Mouse (Mus musculus) myocyte (in vitro differentiated cells): Measurements from ENCODE around the gene Ano10. TPM values are rescaled to one million over a fixed set of nuclear protein-coding genes. Genes with fewer than 3 reads are reported as not detected.
"Not testable (repeated sequence)": the region's sequence is repeated elsewhere in the genome, so short reads cannot be mapped to it uniquely, and the experiment has no call there.

ENCODE experiments used
- H3K27me3 ChIP-seq: one replicate; pipeline ENCODE4 v1.6.1; 2011; ENCODE audit not compliant: control insufficient read depth, insufficient read depth, insufficient read length
- H3K36me3 ChIP-seq: one replicate; pipeline ENCODE4 v1.6.1; 2011; ENCODE audit not compliant: control insufficient read depth, insufficient read depth
- H3K4me2 ChIP-seq: one replicate; pipeline ENCODE4 v1.6.1; 2011; ENCODE audit warnings: low read depth, control low read depth
- H3K4me3 ChIP-seq: one replicate; pipeline ENCODE4 v1.5.1; 2011; ENCODE audit warnings: mild to moderate bottlenecking, control low read depth, moderate library complexity
- H3K79me2 ChIP-seq: one replicate; pipeline ENCODE4 v1.6.1; 2011; ENCODE audit not compliant: control insufficient read depth, insufficient read depth
- H3ac ChIP-seq: one replicate; pipeline ENCODE4 v1.6.1; 2011; ENCODE audit not compliant: control insufficient read depth, insufficient read length
- CEBPB ChIP-seq: IDR thresholded peaks from 2 replicates; pipeline ENCODE4 v1.6.1; 2011; ENCODE audit warnings: mild to moderate bottlenecking, moderate library complexity; ENCODE audit not compliant: poor library complexity, insufficient read depth, severe bottlenecking
- E2F4 ChIP-seq: IDR thresholded peaks from one replicate; pipeline ENCODE4 v1.6.1; 2011; ENCODE audit warnings: mild to moderate bottlenecking, control low read depth, moderate library complexity; ENCODE audit not compliant: insufficient read depth
- MAX ChIP-seq: IDR thresholded peaks from one replicate; pipeline ENCODE4 v1.6.1; 2011; ENCODE audit warnings: low read depth, mild to moderate bottlenecking, control low read depth
- MYOD1 ChIP-seq, 3 experiments: IDR thresholded peaks; one replicate each; pipeline ENCODE4 v1.6.1; 2011; ENCODE audit warnings: control low read depth in 2 of 3, low read depth in 2 of 3, mild to moderate bottlenecking in 2 of 3, moderate library complexity in 1 of 3; ENCODE audit not compliant: insufficient read length in 2 of 3, control insufficient read depth in 1 of 3
- MYOG ChIP-seq, 3 experiments: IDR thresholded peaks; one replicate each; pipeline ENCODE4 v1.6.1; 2011; ENCODE audit warnings: control low read depth in 2 of 3, low read depth in 2 of 3, mild to moderate bottlenecking in 2 of 3; ENCODE audit not compliant: insufficient read length in 2 of 3, control insufficient read depth in 1 of 3, insufficient read depth in 1 of 3
- POLR2A ChIP-seq: IDR thresholded peaks from one replicate; pipeline ENCODE4 v1.6.1; 2011; ENCODE audit warnings: low read depth, mild to moderate bottlenecking, control low read depth, moderate library complexity; ENCODE audit not compliant: insufficient read length
- POLR2AphosphoS2 ChIP-seq: IDR thresholded peaks from one replicate; pipeline ENCODE4 v1.6.1; 2011; ENCODE audit warnings: low read depth, control low read depth; ENCODE audit not compliant: insufficient read length
- REST ChIP-seq: IDR thresholded peaks from one replicate; pipeline ENCODE4 v1.6.1; 2011; ENCODE audit warnings: mild to moderate bottlenecking, control low read depth, moderate library complexity; ENCODE audit not compliant: insufficient read depth, insufficient read length
- SRF ChIP-seq: IDR thresholded peaks from one replicate; pipeline ENCODE4 v1.6.1; 2011; ENCODE audit warnings: low read depth; ENCODE audit not compliant: control insufficient read depth, insufficient read length
- TCF12 ChIP-seq: IDR thresholded peaks from one replicate; pipeline ENCODE4 v1.6.1; 2011; ENCODE audit warnings: mild to moderate bottlenecking, control low read depth; ENCODE audit not compliant: poor library complexity, insufficient read depth, severe bottlenecking
- TCF3 ChIP-seq: IDR thresholded peaks from one replicate; pipeline ENCODE4 v1.6.1; 2011; ENCODE audit warnings: low read depth, control low read depth; ENCODE audit not compliant: insufficient read length
- USF1 ChIP-seq: IDR thresholded peaks from one replicate; pipeline ENCODE4 v1.6.1; 2011; ENCODE audit warnings: low read depth, mild to moderate bottlenecking, control low read depth, moderate library complexity
- polyA plus RNA-seq: library from polyadenylated mRNA; unstranded; fragments of >200 nt; fragmentation: generic; extraction: Trizol; gene quantifications from one replicate; pipeline ENCODE4 v1.2.1, GENCODE M21; 2012; ENCODE audit warnings: missing spikeins

Gene Ano10
- polyA plus RNA-seq, 1 experiment: 68.7 TPM

DNA sequence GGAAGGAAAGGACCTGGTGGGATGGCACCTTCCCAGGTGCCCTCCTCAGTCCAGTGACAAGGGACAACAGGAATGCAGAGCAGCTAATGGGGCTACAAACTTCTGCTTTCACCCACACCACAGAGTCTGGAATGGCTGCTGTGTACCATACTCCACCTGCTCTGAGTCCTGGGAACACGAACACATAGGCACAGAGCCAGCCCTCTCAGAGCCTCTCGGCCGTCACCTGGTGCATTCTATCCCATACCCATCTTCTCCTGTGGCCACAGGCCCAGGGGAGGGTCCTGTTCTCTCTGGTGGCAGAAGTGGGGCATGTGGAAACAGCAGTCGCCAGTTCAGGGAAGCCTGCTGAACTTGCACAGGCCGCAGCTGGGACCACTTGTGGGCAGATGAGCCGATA lies 119.5 kb downstream of the Ano10 start:
- TF ChIP-seq E2F4 (no peak), SRF (no peak), TCF12 (no peak), MYOD1 (IDR thresholded peaks at IDR 0.05; ENCODE audit: control insufficient read depth in 1 of 3, insufficient read length in 2 of 3, low read depth in 2 of 3) (no peak), MAX (no peak), CEBPB (no peak), MYOG (IDR thresholded peaks at IDR 0.05; ENCODE audit: control insufficient read depth in 1 of 3, insufficient read depth in 1 of 3, insufficient read length in 2 of 3, low read depth in 2 of 3) (no peak), TCF3 (no peak), POLR2A (no peak), REST (no peak)
- H3K79me2 ChIP-seq: no peaks in the 10 kb centered on the region
- H3K36me3 ChIP-seq: no peaks in the 10 kb centered on the region

DNA sequence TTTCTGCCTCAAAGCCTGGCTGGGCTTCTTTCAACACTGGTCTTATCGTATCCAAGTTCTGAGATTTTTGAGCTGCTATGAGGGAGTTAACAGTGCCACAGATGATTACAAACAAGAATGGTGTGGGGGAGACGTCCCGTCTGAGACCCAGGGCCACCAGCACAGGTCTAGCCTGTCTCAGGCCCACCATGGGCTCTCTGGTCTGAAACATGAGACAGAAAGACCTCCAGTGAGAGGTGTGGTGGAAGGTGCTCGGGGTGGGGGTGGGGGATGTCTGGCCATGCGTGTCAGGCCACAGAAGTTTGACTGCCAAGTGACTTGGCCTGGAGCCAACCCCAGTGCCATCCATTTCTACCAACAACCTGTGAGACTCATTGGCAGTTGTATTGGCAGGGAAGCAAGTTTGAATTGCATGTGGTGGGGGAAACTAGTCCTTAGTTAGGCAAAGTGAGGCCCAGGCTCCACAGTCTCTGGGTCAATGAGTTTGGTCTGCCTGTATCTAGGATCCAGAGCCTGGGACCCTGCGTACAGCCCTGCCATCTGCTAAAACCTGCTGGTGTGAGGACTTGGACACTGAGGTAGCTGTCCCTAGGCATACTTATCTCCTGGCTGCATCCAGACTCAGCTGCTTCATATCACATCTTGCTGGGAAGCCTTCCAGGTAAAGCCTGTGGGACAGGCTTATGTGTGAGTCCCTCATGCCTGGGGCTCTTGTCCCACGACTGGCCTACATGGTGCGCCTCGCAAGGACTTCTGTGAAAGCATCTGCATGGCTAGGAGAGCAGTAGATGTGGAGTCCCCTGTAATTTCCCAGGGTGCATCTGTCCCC lies 120.6 kb downstream of the Ano10 start:
- TF ChIP-seq TCF12 (no peak), TCF3 (no peak), REST (no peak), POLR2AphosphoS2 (no peak), USF1 (no peak), MYOG (IDR thresholded peaks at IDR 0.05; ENCODE audit: control insufficient read depth in 1 of 3, insufficient read depth in 1 of 3, insufficient read length in 2 of 3, low read depth in 2 of 3) (no peak), SRF (no peak), MAX (no peak), MYOD1 (IDR thresholded peaks at IDR 0.05; ENCODE audit: control insufficient read depth in 1 of 3, insufficient read length in 2 of 3, low read depth in 2 of 3) (no peak), POLR2A (no peak), E2F4 (no peak), CEBPB (no peak)
- no peak overlapping the region for H3K4me2 ChIP-seq
- H3K27me3 ChIP-seq: no peaks in the 10 kb centered on the region
- H3K79me2 ChIP-seq: no peaks in the 10 kb centered on the region
- no peak overlapping the region for H3ac ChIP-seq
- no peak overlapping the region for H3K4me3 ChIP-seq
- H3K36me3 ChIP-seq: no peaks in the 10 kb centered on the region

More for the DNA sequence above, 119.5 kb downstream of the Ano10 start:
- H3K4me3 ChIP-seq: no peak overlapping the region
- no peak overlapping the region for H3K4me2 ChIP-seq
- H3K27me3 ChIP-seq: no peaks in the 10 kb centered on the region
- no peak overlapping the region for H3ac ChIP-seq

GRCm38 (mm10) chr9:122172612-122173186 lies 121.5 kb downstream of the Ano10 start:
- no peaks in the 10 kb centered on the region for H3K79me2 ChIP-seq
- no peaks in the 10 kb centered on the region for H3K36me3 ChIP-seq
- H3K4me2 ChIP-seq: no peak overlapping the region
- H3K4me3 ChIP-seq: no peak overlapping the region
- H3K27me3 ChIP-seq: no peaks in the 10 kb centered on the region
- no peak overlapping the region for H3ac ChIP-seq
- TF ChIP-seq E2F4 (no peak), POLR2A (no peak), REST (no peak), MYOD1 (IDR thresholded peaks at IDR 0.05; ENCODE audit: control insufficient read depth in 1 of 3, insufficient read length in 2 of 3, low read depth in 2 of 3) (no peak), USF1 (no peak), MAX (no peak), TCF12 (no peak), MYOG (IDR thresholded peaks at IDR 0.05; ENCODE audit: control insufficient read depth in 1 of 3, insufficient read depth in 1 of 3, insufficient read length in 2 of 3, low read depth in 2 of 3) (no peak), TCF3 (no peak), SRF (no peak), CEBPB (no peak), POLR2AphosphoS2 (no peak)

- peaks cover 10% of the 10 kb centered on the region for H3K36me3 ChIP-seq
- no peak overlapping the region for H3ac ChIP-seq
- H3K27me3 ChIP-seq: no peaks in the 10 kb centered on the region
- TF ChIP-seq SRF: no peak
- no peak for TF ChIP-seq USF1
- TF ChIP-seq MYOG (IDR thresholded peaks at IDR 0.05; ENCODE audit: control insufficient read depth in 1 of 3, insufficient read depth in 1 of 3, insufficient read length in 2 of 3, low read depth in 2 of 3): no peak
- TF ChIP-seq TCF3: no peak
- H3K4me3 ChIP-seq: no peak overlapping the region
- H3K4me2 ChIP-seq: no peak overlapping the region
- H3K79me2 ChIP-seq: no peaks in the 10 kb centered on the region
Measured at GRCm38 (mm10) chr9:122169901-122170300, 124.3 kb downstream of the Ano10 start.

- not testable (repeated sequence) for H3K4me3 ChIP-seq, H3K79me2 ChIP-seq, H3ac ChIP-seq, H3K27me3 ChIP-seq, H3K4me2 ChIP-seq
- peaks cover 15% of the 10 kb centered on the region for H3K36me3 ChIP-seq
Measured at GRCm38 (mm10) chr9:122167719-122168118, 126.5 kb downstream of the Ano10 start.
